Mouse (Mus musculus) embryonic facial prominence, embryonic 11.5 days (tissue): ENCODE data around the gene Evc. TPM values are rescaled to one million over a fixed set of nuclear protein-coding genes. Genes with fewer than 3 reads are reported as not detected.

ENCODE experiments used
- ATAC-seq: fragments of 200-750 bp; cut with Nextera tagmentation; replicated peaks from 2 replicates; pipeline ENCODE4 v1.8.0; 2017; ENCODE audit warnings: low read depth; ENCODE audit not compliant: insufficient number of reproducible peaks, low FRiP score, low TSS enrichment
- DNase-seq: peaks from one replicate; pipeline ENCODE4 v3.0.0-alpha.2; 2015; ENCODE audit warnings: low spot score
- H3K27ac ChIP-seq: fragments of 300-500 bp; sonication (generic); replicated peaks from 2 replicates; pipeline ENCODE4 v1.5.1; 2014; ENCODE audit warnings: mild to moderate bottlenecking, low read depth, low read length, control low read depth
- H3K27me3 ChIP-seq: fragments of 300-500 bp; sonication (generic); 2 replicates; pipeline ENCODE4 v1.6.1; 2014; ENCODE audit warnings: mild to moderate bottlenecking, low read length, moderate library complexity, mixed read lengths; ENCODE audit not compliant: control insufficient read depth, insufficient read depth
- H3K36me3 ChIP-seq: fragments of 300-500 bp; sonication (generic); replicated peaks from 2 replicates; pipeline ENCODE4 v1.6.1; 2014; ENCODE audit warnings: low read depth, mild to moderate bottlenecking, low read length, moderate library complexity, mixed read lengths; ENCODE audit not compliant: control insufficient read depth, insufficient read depth
- H3K4me1 ChIP-seq: fragments of 300-500 bp; sonication (generic); 2 replicates; pipeline ENCODE4 v1.6.1; 2014; ENCODE audit warnings: low read length, mixed read lengths; ENCODE audit not compliant: control insufficient read depth, insufficient read depth
- H3K4me2 ChIP-seq: fragments of 300-500 bp; sonication (generic); 2 replicates; pipeline ENCODE4 v1.6.1; 2014; ENCODE audit warnings: low read depth, mild to moderate bottlenecking, control low read depth, low read length, moderate library complexity
- H3K4me3 ChIP-seq: fragments of 300-500 bp; sonication (generic); 2 replicates; pipeline ENCODE4 v1.5.1; 2014; ENCODE audit warnings: low read depth, low read length, control low read depth
- H3K9ac ChIP-seq: fragments of 300-500 bp; sonication (generic); replicated peaks from 2 replicates; pipeline ENCODE4 v1.6.1; 2014; ENCODE audit warnings: mild to moderate bottlenecking, control low read depth, low read length
- H3K9me3 ChIP-seq: fragments of 300-500 bp; sonication (generic); replicated peaks from 2 replicates; pipeline ENCODE4 v1.6.1; 2016; ENCODE audit warnings: mild to moderate bottlenecking, low read length, inconsistent platforms, mixed read lengths; ENCODE audit not compliant: control insufficient read depth
- WGBS: fragments of 180-500 bp; shearing (Covaris S2); extraction: QIAGEN DNeasy Blood & Tissue Kit; methylation state at CpG from one replicate; pipeline ENCODE4 v1.1.7; 2014; 5-methylcytosine and 5-hydroxymethylcytosine counted together
- polyA plus RNA-seq: library from polyadenylated mRNA; unstranded; fragments of >200 nt; fragmentation: Nextera tagmentation; extraction: Ambion mirVana; gene quantifications from 2 replicates; pipeline ENCODE4 v1.2.1, GENCODE M21; 2014

Evc gene
- polyA plus RNA-seq, 1 experiment from 2014 or later, result 15.7 TPM

GRCm38 (mm10) chr5:37356027-37356426, 19.3 kb upstream of the Evc start:
- Histone ChIP-seq H3K4me3 (no peak overlapping the region), H3K27ac (no peak overlapping the region), H3K9me3 (no peaks in the 10 kb centered on the region), H3K36me3 (peaks cover 10% of the 10 kb centered on the region), H3K27me3 (no peaks in the 10 kb centered on the region), H3K4me1 (no peaks in the 10 kb centered on the region), H3K9ac (no peak overlapping the region), H3K4me2 (no peak overlapping the region)
- DNase-seq (no peak), ATAC-seq (no peak)
- WGBS, result 47% methylated on average over 8 of the region's 8 CpGs

GRCm38 (mm10) chr5:37354385-37354784, 17.7 kb upstream of the Evc start:
- Histone ChIP-seq H3K27me3 (no peaks in the 10 kb centered on the region), H3K4me1 (no peaks in the 10 kb centered on the region), H3K9me3 (no peaks in the 10 kb centered on the region), H3K4me3 (no peak overlapping the region), H3K27ac (no peak overlapping the region), H3K4me2 (no peak overlapping the region), H3K36me3 (peaks cover 13% of the 10 kb centered on the region), H3K9ac (no peak overlapping the region)
- 85% methylated on average over 4 of the region's 4 CpGs for WGBS
- DNase-seq (peak; percentile 73), ATAC-seq (no peak)

GRCm38 (mm10) chr5:37351791-37352190, 15.1 kb upstream of the Evc start:
- Histone ChIP-seq H3K4me1 (no peaks in the 10 kb centered on the region), H3K27me3 (no peaks in the 10 kb centered on the region), H3K4me2 (no peak overlapping the region), H3K27ac (no peak overlapping the region), H3K4me3 (no peak overlapping the region), H3K9me3 (no peaks in the 10 kb centered on the region), H3K9ac (no peak overlapping the region), H3K36me3 (peaks cover 13% of the 10 kb centered on the region)
- DNase-seq (no peak), ATAC-seq (no peak)
- 94% methylated on average over 2 of the region's 2 CpGs for WGBS

GRCm38 (mm10) chr5:37343962-37344361, 7.3 kb upstream of the Evc start:
- H3K27me3 ChIP-seq, result no peaks in the 10 kb centered on the region
- H3K27ac ChIP-seq, result no peak overlapping the region
- no peaks in the 10 kb centered on the region for H3K36me3 ChIP-seq
- ATAC-seq (no peak), DNase-seq (no peak)
- H3K9ac ChIP-seq, result no peak overlapping the region
- WGBS, result 87% methylated on average over 2 of the region's 2 CpGs
- no peaks in the 10 kb centered on the region for H3K9me3 ChIP-seq
- H3K4me1 ChIP-seq, result peaks cover 4% of the 10 kb centered on the region; the same call in 1 of the 2 replicates
- H3K4me3 ChIP-seq, result no peak overlapping the region
- H3K4me2 ChIP-seq, result no peak overlapping the region

GRCm38 (mm10) chr5:37338288-37338687, 1.6 kb upstream of the Evc start, which contains the start of gene Evc2:
Evc2 (plus strand) TSS chr5:37338499.
- peak within 1 kb of the TSS; percentile 53 for H3K4me3 ChIP-seq
- no peaks in the 10 kb centered on the region for H3K27me3 ChIP-seq
- peak within 1 kb of the TSS; percentile 83 for H3K4me2 ChIP-seq
- peak within 1 kb of the TSS; percentile 62 for H3K27ac ChIP-seq
- H3K9me3 ChIP-seq, result no peaks in the 10 kb centered on the region
- 0% methylated on average over 27 of the region's 27 CpGs for WGBS
- peaks cover 11% of the 10 kb centered on the region for H3K4me1 ChIP-seq
- peak within 1 kb of the TSS; percentile 79 for H3K9ac ChIP-seq
- DNase-seq (peak; percentile 90), ATAC-seq (peak; percentile 77)
- no peaks in the 10 kb centered on the region for H3K36me3 ChIP-seq

GRCm38 (mm10) chr5:37337696-37338095, 1.0 kb upstream of the Evc start:
- H3K4me2 ChIP-seq, result peak overlapping the region; percentile 83
- peak overlapping the region; percentile 79 for H3K9ac ChIP-seq
- H3K4me3 ChIP-seq, result peak overlapping the region; percentile 53
- H3K27ac ChIP-seq, result peak overlapping the region; percentile 62
- H3K4me1 ChIP-seq, result peaks cover 11% of the 10 kb centered on the region
- DNase-seq, result no peak
- H3K36me3 ChIP-seq, result no peaks in the 10 kb centered on the region
- ATAC-seq, result peak; percentile 5; the same call in 1 of the 2 replicates
- H3K9me3 ChIP-seq, result no peaks in the 10 kb centered on the region
- H3K27me3 ChIP-seq, result no peaks in the 10 kb centered on the region
- 72% methylated on average over 3 of the region's 3 CpGs for WGBS

GRCm38 (mm10) chr5:37335061-37335460, 1.6 kb downstream of the Evc start:
- H3K4me1 ChIP-seq, result peaks cover 11% of the 10 kb centered on the region
- no peak overlapping the region for H3K27ac ChIP-seq
- no peak overlapping the region for H3K9ac ChIP-seq
- no peak overlapping the region for H3K4me3 ChIP-seq
- DNase-seq, result no peak
- no peak overlapping the region for H3K4me2 ChIP-seq
- no peaks in the 10 kb centered on the region for H3K27me3 ChIP-seq
- WGBS, result 50% methylated on average over 3 of the region's 3 CpGs
- no peak for ATAC-seq
- no peaks in the 10 kb centered on the region for H3K9me3 ChIP-seq
- no peaks in the 10 kb centered on the region; the same call in 1 of the 2 replicates for H3K36me3 ChIP-seq

GRCm38 (mm10) chr5:37332066-37332465, 4.6 kb downstream of the Evc start:
- Histone ChIP-seq H3K9ac (no peak overlapping the region), H3K36me3 (no peaks in the 10 kb centered on the region; the same call in none of the 2 replicates), H3K4me3 (no peak overlapping the region), H3K27ac (no peak overlapping the region), H3K4me2 (no peak overlapping the region), H3K27me3 (no peaks in the 10 kb centered on the region), H3K9me3 (no peaks in the 10 kb centered on the region), H3K4me1 (no peaks in the 10 kb centered on the region)
- ATAC-seq, result no peak
- DNase-seq, result no peak
- WGBS, result 76% methylated on average over 4 of the region's 4 CpGs
